Mouse (Mus musculus) E14TG2a.4 (cell line): ENCODE measurements around the gene Vwce.

ENCODE experiments used
- CTCF ChIP-seq: conservative IDR thresholded peaks from 2 replicates; pipeline ENCODE4 v1.5.1; 2014; ENCODE audit warnings: low read length
- NANOG ChIP-seq: IDR thresholded peaks from 2 replicates; pipeline ENCODE4 v1.6.1; 2014; ENCODE audit warnings: borderline replicate concordance, low read length, mixed read lengths

DNA sequence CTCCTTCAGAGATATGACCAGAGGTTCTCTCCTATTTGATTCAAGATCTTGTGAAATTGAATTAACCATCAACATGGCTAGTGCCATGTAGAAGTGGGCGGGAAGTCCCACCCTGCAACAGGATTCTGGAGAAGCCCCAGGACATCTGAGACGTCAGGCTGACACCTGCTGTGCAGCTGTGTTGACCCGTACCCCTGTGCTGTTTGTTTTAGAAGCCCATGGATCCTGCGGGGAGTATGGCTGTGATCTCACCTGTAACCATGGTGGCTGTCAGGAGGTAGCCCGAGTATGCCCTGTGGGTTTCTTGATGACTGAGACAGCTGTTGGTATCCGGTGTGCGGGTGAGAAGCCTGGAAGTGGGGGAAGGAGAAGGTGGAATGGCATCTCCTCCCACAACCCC, 3.8 kb downstream of the Vwce start:
- TF ChIP-seq CTCF (no peak), NANOG (no peak)
